Mouse (Mus musculus): ENCODE results near the gene Elmod3.
A peak's percentile ranks its signal among the peaks of the same experiment; 100 is the strongest.

GRCm38 (mm10) chr6:72535165-72535564 is 63.0 kb downstream of the Elmod3 start:
- TF ChIP-seq CTCF (IDR thresholded peaks at IDR 0.05; ENCODE audit: borderline replicate concordance, insufficient read depth, low read depth, low read length) (peak; percentile 75; the same call in 1 of the 2 replicates), POLR2A (IDR thresholded peaks at IDR 0.05; ENCODE audit: borderline replicate concordance, insufficient read depth, low read length) (no peak)

All from cerebellum, adult 2 months (tissue).